Mouse (Mus musculus): ENCODE measurements around the gene Ctss. TPM values are rescaled to one million over a fixed set of nuclear protein-coding genes. Genes with fewer than 3 reads are reported as not detected.

Gene Ctss
- 1 to 10 TPM; 2.2 to 4.0 TPM for total RNA-seq (2021)
- long read RNA-seq, experiment 1, partial matches to known transcripts, result 0 of 3 reads
- long read RNA-seq, experiment 1, other reads (novel, unspliced or antisense), result 0 of 3 reads
- long read RNA-seq, experiment 2, partial matches to known transcripts, result 0 of 1 reads
- long read RNA-seq, experiment 2, other reads (novel, unspliced or antisense), result 0 of 1 reads

- no peak for DNase-seq (ENCODE audit: low spot score)
These were observed at the start of gene Ctss for GRCm38 (mm10) chr3:95526622-95527211. Ctss (plus strand) TSS chr3:95526786.

DNA sequence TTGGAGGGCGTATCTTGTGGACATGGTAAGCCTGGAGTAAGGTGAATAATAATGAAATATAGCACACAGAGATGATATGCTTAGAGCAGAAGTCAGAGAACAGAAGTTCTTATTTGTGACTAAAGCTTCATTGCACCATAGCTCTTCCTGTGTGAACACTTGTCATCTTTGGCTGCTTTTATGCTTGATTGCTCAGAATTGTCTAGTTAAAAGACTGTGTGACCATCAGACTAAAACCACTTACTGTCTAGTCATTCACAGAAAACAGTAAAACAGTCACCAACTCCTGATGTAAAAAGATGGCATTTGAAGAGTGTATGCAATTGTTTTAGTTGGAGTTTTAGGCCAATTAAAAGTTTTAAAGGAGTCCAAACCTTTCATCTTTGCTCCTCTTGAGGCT, 47.6 kb upstream of the Ctss start:
- DNase-seq (ENCODE audit: low spot score), result no peak

- no peak for DNase-seq (ENCODE audit: low spot score)
These were observed 40.2 kb upstream of the Ctss start for GRCm38 (mm10) chr3:95486421-95486820.

GRCm38 (mm10) chr3:95488679-95489078, 37.9 kb upstream of the Ctss start:
- DNase-seq (ENCODE audit: low spot score), result no peak

DNA sequence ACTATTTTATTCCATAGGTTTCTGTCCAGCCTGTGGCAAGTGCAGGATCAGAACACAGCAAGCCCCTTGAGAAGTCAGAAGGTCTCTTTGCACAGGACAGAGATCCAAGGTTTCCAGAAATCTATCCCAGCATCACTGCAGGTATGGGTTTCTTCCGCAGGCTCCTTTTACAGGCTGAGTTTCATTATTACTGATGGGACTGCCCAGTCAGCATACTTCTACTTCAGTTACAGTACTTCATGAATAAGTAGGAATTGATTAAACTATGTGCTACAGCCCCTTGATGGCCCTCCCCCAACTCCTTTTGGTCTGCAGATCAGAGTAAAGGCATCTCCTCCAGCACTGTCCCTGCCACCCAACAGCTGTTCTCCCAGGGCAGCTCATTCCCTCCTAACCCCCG, 36.3 kb upstream of the Ctss start:
- DNase-seq (ENCODE audit: low spot score), result no peak

DNA sequence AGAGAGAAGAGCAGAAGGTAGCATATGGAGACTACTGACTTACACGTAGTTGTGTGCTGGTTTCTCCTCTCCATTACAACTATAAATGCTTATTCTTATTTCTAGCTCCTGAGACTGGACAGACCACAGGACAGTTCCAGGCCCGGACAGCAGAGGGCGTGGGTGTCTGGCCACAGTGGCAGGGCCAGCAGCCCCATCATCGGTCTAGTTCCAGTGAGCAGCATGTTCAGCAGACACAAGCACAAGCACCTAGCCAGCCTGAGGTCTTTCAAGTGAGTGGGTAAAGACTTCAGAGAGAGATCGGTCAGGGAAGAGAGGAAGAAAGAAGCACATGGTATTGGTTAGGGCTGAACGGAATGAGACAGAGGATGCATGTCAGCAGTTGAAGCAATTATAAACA, 32.2 kb upstream of the Ctss start:
- peak; percentile 47 for DNase-seq (ENCODE audit: low spot score)

DNA sequence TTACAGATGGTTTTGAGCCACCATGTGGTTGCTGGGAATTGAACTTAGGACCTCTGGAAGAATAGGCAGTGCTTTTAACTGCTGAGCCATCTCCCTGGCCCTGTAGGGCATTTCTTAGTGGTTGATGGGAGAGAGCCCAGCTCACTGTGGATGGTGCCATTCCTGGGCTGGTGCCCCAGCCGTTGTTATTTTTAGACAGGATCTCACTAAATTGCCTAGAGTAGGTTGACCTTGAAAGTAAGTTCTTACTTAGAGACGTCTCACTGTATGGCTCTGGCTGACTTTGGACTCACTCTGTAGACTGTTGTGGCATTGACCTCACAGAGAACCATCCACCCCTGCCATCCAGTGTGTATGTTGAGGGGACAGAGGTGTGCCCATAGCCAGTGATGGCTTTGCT, 28.4 kb upstream of the Ctss start:
- no peak for DNase-seq (ENCODE audit: low spot score)

GRCm38 (mm10) chr3:95499024-95499423, 27.6 kb upstream of the Ctss start, which contains the start of gene Ctsk:
Ctsk (plus strand) TSS chr3:95499256.
- no peak for DNase-seq (ENCODE audit: low spot score)

- no peak for DNase-seq (ENCODE audit: low spot score)
These were observed 27.0 kb upstream of the Ctss start for GRCm38 (mm10) chr3:95499496-95500140.

DNA sequence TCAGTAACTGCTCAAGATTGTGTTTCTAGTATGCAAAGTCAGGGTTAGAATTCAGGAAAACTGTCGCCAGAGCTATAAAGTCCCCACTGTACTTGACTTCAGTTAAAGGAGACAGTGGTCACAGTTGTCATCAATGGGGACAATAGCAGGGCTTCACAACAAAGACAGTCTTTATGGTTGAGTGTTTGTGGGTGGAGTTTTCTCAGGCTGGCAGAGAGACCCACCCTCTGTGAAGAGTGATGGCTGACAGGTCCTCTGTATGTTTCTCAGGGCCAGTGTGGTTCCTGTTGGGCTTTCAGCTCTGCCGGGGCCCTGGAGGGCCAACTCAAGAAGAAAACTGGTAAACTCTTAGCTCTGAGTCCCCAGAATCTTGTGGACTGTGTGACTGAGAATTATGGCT, 24.3 kb upstream of the Ctss start:
- DNase-seq (ENCODE audit: low spot score), result no peak

- no peak for DNase-seq (ENCODE audit: low spot score)
These were observed 17.2 kb upstream of the Ctss start for GRCm38 (mm10) chr3:95509348-95509747.

DNA sequence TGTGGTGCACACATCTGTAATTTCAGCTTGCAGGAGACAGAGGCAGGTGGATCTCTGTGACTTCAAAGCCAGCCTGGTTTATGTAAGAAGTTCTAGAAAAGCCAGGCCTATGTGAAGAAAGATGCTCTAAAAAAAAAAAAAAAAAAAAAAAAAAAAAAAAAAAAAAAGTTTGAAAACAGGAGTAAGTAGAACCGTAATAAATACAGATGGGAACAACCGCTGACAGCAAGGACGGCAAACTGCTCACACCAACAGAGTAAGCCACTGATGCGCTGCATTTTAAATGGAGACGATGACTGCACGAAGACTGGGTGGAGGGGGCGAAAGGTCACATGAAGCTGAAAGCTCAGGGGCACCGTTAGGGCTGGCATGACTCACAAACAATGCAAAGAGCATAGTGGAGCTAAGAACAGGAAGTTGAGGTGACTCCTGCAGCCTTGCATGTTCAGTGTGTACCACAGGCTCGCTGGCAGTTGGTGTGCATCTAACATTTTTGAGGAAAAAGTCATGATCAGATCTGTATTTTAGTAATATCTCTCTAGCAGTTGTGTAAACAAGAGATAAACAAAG, 14.9 kb upstream of the Ctss start:
- DNase-seq (ENCODE audit: low spot score), result no peak

- DNase-seq (ENCODE audit: low spot score), result no peak
These were observed 10.0 kb upstream of the Ctss start for GRCm38 (mm10) chr3:95516614-95517041.

GRCm38 (mm10) chr3:95517493-95517898, 9.1 kb upstream of the Ctss start:
- DNase-seq (ENCODE audit: low spot score), result peak; percentile 54

- no peak for DNase-seq (ENCODE audit: low spot score)
These were observed 7.7 kb upstream of the Ctss start for GRCm38 (mm10) chr3:95518891-95519290.

GRCm38 (mm10) chr3:95519315-95519714, 7.3 kb upstream of the Ctss start:
- DNase-seq (ENCODE audit: low spot score), result no peak

DNA sequence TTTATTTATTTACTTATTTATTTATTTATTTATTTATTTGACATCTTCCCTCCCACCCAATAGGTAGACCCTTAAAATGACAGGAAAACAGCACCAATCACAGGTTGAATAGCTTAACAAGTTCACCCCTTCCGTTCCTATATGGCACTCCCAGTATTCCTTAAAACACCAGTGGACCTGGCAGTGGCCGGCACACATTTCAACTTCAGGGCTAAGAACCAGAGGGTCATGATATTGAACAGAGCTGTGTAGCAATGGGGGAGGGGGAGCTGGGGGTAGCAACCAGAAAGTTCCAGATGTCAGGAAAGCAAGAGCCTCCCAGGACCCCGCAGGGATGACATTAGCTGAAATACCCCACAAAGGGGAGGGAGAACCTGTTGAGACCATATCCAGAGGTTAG, 6.5 kb upstream of the Ctss start:
- DNase-seq (ENCODE audit: low spot score), result no peak

- no peak for DNase-seq (ENCODE audit: low spot score)
These were observed 5.4 kb upstream of the Ctss start for GRCm38 (mm10) chr3:95521168-95521567.

DNA sequence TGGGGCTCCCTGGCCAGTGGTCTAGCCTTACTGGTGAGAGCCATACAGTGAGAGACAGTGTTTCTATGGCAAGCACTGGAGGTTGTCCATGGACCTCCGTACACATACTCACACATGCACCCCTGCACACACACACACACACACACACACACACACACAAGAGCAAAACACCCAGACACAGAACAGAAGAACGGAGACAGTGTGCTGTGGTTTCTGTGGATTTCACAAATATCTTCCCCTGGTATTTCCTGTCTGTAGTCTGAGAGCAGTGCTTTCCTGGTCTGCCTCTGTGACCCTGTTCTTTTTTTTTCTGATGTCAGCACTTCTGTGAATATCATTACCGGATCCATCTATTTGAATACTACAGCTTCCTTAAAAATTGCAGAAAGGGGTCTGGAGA, 2.9 kb upstream of the Ctss start:
- DNase-seq (ENCODE audit: low spot score), result no peak

- DNase-seq (ENCODE audit: low spot score), result no peak
These were observed 1.9 kb upstream of the Ctss start for GRCm38 (mm10) chr3:95524673-95525072.

GRCm38 (mm10) chr3:95526111-95526510, 475 bp upstream of the Ctss start:
- DNase-seq (ENCODE audit: low spot score), result no peak

DNA sequence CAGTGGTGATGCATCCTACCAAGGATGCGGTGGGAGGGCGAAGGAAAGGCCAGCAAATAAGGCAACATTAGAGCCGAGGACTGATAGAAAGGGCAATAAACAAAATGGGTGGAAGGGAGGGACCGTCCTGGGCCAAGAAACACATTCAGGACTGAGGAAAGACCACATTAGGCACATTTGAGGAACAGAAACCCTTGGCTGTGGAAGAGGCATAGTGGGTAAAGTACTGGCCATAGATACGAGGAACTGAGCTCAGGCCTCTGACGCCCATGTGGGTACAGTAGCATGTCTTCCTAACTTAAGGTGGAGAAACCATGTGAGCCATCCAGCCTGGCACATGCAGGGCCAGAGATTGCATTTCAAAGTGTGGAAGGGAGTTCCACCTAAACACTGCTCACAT, 3.2 kb downstream of the Ctss start:
- no peak for DNase-seq (ENCODE audit: low spot score)

GRCm38 (mm10) chr3:95531025-95531424, 4.4 kb downstream of the Ctss start:
- DNase-seq (ENCODE audit: low spot score), result no peak

Measured in gastrocnemius, adult 18-20 months (tissue).